Mouse (Mus musculus) thymus, adult 2 months (tissue): ENCODE measurements around the gene Sirpa. TPM values are rescaled to one million over a fixed set of nuclear protein-coding genes. Genes with fewer than 3 reads are reported as not detected.

ENCODE experiments used
- DNase-seq: peaks from one replicate; pipeline ENCODE4 v3.0.0; 2021
- H3K27ac ChIP-seq: fragments of 200-500 bp; 2 replicates; pipeline ENCODE4 v1.5.1; 2012; ENCODE audit warnings: low read length, control low read depth; ENCODE audit not compliant: control insufficient read depth, insufficient read depth
- H3K27me3 ChIP-seq: fragments of 200-500 bp; 2 replicates; pipeline ENCODE4 v1.6.1; 2012; ENCODE audit warnings: mild to moderate bottlenecking, low read length, moderate library complexity, mixed read lengths; ENCODE audit not compliant: control insufficient read depth, insufficient read depth
- H3K36me3 ChIP-seq: fragments of 200-500 bp; 2 replicates; pipeline ENCODE4 v1.6.1; 2012; ENCODE audit warnings: mild to moderate bottlenecking, low read length, moderate library complexity; ENCODE audit not compliant: control insufficient read depth, insufficient read depth
- H3K4me1 ChIP-seq: fragments of 200-500 bp; replicated peaks from 2 replicates; pipeline ENCODE4 v1.6.1; 2012; ENCODE audit warnings: low read length; ENCODE audit not compliant: control insufficient read depth, insufficient read depth
- H3K4me3 ChIP-seq: fragments of 200-500 bp; 2 replicates; pipeline ENCODE4 v1.5.1; 2012; ENCODE audit warnings: mild to moderate bottlenecking, low read length, control low read depth, moderate library complexity; ENCODE audit not compliant: control insufficient read depth, insufficient read depth
- CTCF ChIP-seq: fragments of 200-500 bp; IDR thresholded peaks from 2 replicates; pipeline ENCODE4 v1.5.1; 2012; ENCODE audit warnings: mild to moderate bottlenecking, control low read depth, low read length, moderate library complexity, borderline replicate concordance; ENCODE audit not compliant: control insufficient read depth, poor library complexity, insufficient read depth; ENCODE audit errors: extremely low read depth
- POLR2A ChIP-seq: fragments of 200-500 bp; IDR thresholded peaks from 2 replicates; pipeline ENCODE4 v1.6.1; 2012; ENCODE audit warnings: mild to moderate bottlenecking, low read length, control low read depth, moderate library complexity; ENCODE audit not compliant: control insufficient read depth, poor library complexity, insufficient read depth; ENCODE audit errors: extremely low read depth
- WGBS: fragments of 180-500 bp; shearing (Covaris S2); methylation state at CpG from one replicate; pipeline ENCODE4 v1.1.7; 2018; 5-methylcytosine and 5-hydroxymethylcytosine counted together
- polyA plus RNA-seq: library from polyadenylated mRNA; depleted of rRNA; stranded (reverse); fragments of >200 nt; gene quantifications from 2 replicates; pipeline ENCODE4 v1.2.3, GENCODE M21; 2012

Sirpa gene
- polyA plus RNA-seq, 1 experiment: 56.0 TPM

DNA sequence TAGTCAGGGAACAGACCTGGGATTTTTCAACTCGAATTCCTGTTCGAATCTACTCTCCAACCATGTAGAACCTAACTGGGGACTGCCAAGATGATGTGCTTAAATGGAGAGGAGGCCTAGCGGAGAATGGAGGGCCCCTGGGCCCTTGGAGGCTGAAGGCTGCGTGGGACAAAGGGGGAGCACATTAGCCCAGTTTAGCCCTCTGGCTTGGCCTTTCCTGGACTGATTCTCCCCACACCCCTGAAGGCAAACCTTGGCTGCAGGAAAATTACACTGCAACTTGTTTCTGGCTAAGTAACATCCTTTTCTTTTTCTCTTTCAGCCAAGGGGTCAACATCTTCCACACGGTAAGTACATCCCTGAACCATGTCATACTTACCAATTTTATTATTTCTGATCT lies 28.2 kb downstream of the Sirpa start:
- Histone ChIP-seq H3K4me3 (no peak overlapping the region), H3K27me3 (no peaks in the 10 kb centered on the region), H3K27ac (no peak overlapping the region), H3K36me3 (no peaks in the 10 kb centered on the region), H3K4me1 (no peaks in the 10 kb centered on the region)
- DNase-seq: no peak
- TF ChIP-seq CTCF: no peak
- no peak for TF ChIP-seq POLR2A
- 91% methylated on average over 5 of the region's 5 CpGs for WGBS

DNA sequence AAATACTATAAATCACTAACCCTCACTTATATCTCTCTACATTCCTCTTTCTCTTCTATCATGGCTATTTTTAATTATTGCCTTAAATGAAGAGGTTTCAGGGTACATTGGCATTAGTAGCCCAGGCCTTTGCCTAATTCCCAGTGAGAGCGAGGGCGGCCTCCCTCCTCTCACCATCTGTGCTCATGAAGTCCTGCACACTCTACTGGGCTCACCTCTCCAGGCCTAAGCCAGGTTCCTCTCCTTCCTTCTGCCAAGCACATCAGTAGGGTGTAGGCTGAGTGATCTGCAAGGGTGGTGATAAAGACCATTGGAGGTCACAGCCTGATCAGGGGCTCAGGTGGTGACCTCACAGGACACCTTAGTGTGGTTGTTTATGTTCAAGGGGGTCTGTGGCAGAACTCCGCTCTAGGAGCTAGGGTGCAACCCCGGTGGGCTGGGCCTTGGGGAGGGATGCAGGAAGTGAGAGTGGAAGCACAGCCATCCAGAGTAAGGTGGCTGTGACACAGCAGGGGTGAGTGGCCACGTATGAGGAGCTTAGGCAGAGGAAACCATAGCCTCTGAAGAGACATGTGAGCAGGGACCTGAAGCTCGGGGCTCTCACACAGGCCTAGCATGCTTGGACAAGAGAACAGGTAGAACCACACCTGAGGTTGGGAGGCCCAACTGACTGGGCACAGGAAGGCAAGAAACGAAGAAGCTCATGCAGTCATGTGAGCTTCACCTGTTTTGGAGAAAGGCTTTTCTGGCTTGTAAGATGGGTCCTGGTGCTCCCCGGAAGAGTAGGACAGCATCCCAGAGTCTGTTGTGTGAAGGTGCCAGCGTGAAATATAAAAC lies 29.2 kb downstream of the Sirpa start:
- H3K27ac ChIP-seq: no peak overlapping the region
- TF ChIP-seq CTCF (no peak), POLR2A (no peak)
- DNase-seq: no peak
- no peak overlapping the region for H3K4me3 ChIP-seq
- H3K36me3 ChIP-seq: no peaks in the 10 kb centered on the region
- H3K27me3 ChIP-seq: no peaks in the 10 kb centered on the region
- WGBS: 78% methylated on average over 9 of the region's 9 CpGs
- no peaks in the 10 kb centered on the region for H3K4me1 ChIP-seq

DNA sequence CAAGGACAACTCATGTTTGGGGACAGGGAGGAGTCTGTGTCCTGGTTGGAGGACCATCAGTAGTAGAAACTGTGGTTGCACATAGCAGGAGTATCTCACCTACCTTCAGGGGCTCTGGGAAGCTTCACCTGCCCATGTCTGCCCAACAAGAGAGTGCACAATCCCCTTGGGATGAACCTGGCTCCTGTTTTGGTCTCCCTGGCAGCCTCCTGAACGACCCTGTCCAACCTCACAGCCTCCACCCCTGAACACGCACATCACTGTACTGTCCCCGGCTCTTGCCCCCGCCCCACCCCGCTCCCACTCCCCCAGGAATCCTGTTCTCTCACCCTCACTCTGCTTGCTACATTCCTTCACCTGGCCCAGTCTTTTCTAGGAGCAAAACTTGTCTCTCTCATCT lies 30.3 kb downstream of the Sirpa start:
- H3K4me3 ChIP-seq: no peak overlapping the region
- 92% methylated on average over 5 of the region's 5 CpGs for WGBS
- H3K36me3 ChIP-seq: no peaks in the 10 kb centered on the region
- TF ChIP-seq POLR2A (no peak), CTCF (no peak)
- no peaks in the 10 kb centered on the region for H3K27me3 ChIP-seq
- no peaks in the 10 kb centered on the region for H3K4me1 ChIP-seq
- no peak for DNase-seq
- no peak overlapping the region for H3K27ac ChIP-seq

DNA sequence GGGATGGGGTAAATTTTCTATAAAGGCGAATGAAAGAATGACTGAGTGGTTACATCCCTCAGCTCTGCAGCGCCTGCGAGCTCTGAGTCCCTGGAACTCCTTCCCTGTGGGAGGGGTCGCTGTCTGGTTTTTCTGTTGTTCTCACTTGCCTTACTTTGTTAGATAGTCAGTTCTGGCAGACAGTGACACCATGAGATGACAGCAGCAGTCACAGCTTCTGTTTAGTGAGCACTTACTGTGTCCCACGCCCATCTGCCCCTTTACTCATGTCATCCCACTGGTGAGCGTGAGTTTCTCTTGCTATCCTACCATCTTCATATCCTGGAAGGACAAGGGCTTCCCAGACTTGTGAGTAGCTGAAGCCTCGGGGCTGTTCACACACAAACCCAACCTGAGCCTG lies 31.1 kb downstream of the Sirpa start:
- Histone ChIP-seq H3K27ac (no peak overlapping the region), H3K4me1 (no peaks in the 10 kb centered on the region), H3K27me3 (no peaks in the 10 kb centered on the region), H3K4me3 (no peak overlapping the region), H3K36me3 (no peaks in the 10 kb centered on the region)
- WGBS: 94% methylated on average over 7 of the region's 7 CpGs
- no peak for DNase-seq
- TF ChIP-seq CTCF (no peak), POLR2A (no peak)

DNA sequence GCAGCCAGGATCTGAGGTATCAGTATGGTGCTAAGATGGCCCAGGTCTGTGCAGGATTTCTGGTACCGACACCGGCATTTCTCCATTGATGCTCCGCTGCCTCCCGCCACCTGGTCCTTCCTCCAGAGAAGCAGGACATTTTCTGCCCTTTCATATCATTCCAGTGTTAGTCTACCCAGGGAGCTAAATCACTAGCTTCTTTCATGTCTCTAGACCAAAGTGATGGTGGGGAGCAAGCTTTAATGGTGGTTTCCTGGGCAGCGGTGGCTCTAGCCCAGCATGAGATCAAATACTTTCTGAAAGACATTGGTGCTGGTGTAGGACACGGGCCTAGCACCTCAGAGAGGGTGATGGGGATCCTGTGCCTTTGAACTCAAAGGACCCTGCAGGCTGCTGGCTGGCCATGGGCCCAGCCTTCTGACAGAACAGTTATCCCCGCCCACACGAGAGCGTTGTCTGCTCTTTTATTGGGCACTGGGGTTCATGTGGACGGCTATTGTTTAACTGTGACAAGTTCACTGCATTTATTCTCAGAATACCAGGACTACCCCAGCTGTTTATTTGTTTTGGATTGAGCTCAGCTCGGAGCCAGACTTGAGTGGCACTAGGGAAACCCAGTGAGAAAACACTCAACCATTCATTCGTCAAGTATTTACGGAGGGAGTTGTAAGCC lies 31.7 kb downstream of the Sirpa start:
- TF ChIP-seq CTCF (no peak), POLR2A (no peak)
- H3K36me3 ChIP-seq: no peaks in the 10 kb centered on the region
- H3K27me3 ChIP-seq: no peaks in the 10 kb centered on the region
- 92% methylated on average over 13 of the region's 13 CpGs for WGBS
- H3K4me1 ChIP-seq: no peaks in the 10 kb centered on the region
- no peak for DNase-seq
- no peak overlapping the region for H3K4me3 ChIP-seq
- no peak overlapping the region for H3K27ac ChIP-seq

DNA sequence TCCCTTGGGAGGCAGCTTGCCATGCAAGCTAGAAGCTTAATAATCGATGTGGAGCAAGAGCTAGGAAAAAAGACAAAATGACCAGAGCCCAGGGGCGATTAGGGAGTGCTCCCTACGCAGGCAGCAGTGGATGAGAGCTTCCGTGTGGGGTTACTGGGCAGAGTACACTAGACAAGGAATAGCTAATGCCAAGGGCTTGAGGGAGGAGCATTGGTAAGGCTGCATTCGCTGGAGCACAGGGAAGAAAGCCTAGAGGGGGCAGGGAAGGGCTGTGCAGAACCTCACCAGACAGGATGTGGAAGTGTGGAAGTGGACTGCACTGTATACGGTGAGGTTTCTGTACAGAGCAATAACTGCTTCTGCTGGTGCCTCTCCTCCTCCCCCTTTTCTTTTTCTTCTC lies 32.3 kb downstream of the Sirpa start:
- Histone ChIP-seq H3K27ac (no peak overlapping the region), H3K27me3 (no peaks in the 10 kb centered on the region), H3K4me3 (no peak overlapping the region), H3K36me3 (no peaks in the 10 kb centered on the region), H3K4me1 (no peaks in the 10 kb centered on the region)
- no peak for DNase-seq
- TF ChIP-seq CTCF (no peak), POLR2A (no peak)
- 82% methylated on average over 6 of the region's 6 CpGs for WGBS

DNA sequence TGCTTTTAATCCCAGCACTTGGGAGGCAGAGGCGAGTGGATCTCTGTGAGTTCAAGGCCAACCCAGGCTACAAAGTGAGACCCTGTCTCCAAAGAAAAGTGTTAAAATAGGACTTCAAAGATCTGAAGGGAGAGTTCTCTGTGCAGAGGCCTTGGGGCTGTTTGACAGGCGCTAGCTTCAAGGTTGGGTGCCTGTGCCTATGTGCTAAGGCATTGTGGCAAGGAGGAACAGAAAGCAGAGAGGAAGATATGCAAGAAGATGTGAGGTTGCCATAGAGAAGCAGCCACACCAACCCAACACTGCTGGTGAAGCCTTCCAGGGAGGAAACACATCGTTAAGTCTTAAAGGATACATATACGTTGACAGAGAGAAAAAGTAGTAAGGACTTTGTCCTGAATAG lies 33.2 kb downstream of the Sirpa start:
- Histone ChIP-seq H3K27me3 (no peaks in the 10 kb centered on the region), H3K36me3 (no peaks in the 10 kb centered on the region), H3K4me3 (no peak overlapping the region), H3K27ac (no peak overlapping the region), H3K4me1 (no peaks in the 10 kb centered on the region)
- WGBS: 93% methylated on average over 4 of the region's 4 CpGs
- no peak for DNase-seq
- TF ChIP-seq CTCF (no peak), POLR2A (no peak)
